ENCODE assay signal across 27 mouse cellular contexts in genomic region chr3:155942896-155943295, GRCm38 (mm10).
"Had no signal": no experiment of that assay in that cellular context is flagged by ENCODE, and none has a peak within 500 bp of the region (broad histone marks: within the 10 kb centered on the region; RNA-seq: fewer than 3 reads in every experiment).

No protein-coding gene starts in this region.

- DNase-seq: cerebellum, adult 2 months; cerebellum, adult 8-10 months; cerebellum, adult 9-10 months; cerebellum, adult 9-11 months; cerebellum, postnatal 14 days; cerebellum, postnatal 25 days; cerebellum, postnatal 36 days; embryo, embryonic 11 days; forebrain, postnatal 0 days; gastrocnemius, adult 2 months; gastrocnemius, postnatal 10 days; gastrocnemius, postnatal 14 days; gastrocnemius, postnatal 25 days; gastrocnemius, postnatal 36 days; heart, adult 11 months; heart, adult 18-20 months; heart, adult 2 months had no signal

- H3K9ac ChIP-seq: embryonic facial prominence, embryonic 12.5 days; embryonic facial prominence, embryonic 13.5 days; embryonic facial prominence, embryonic 15.5 days; forebrain, embryonic 12.5 days; forebrain, embryonic 13.5 days; forebrain, embryonic 15.5 days; forebrain, postnatal 0 days had no signal

- H3K4me3 ChIP-seq: embryonic facial prominence, embryonic 12.5 days; embryonic facial prominence, embryonic 13.5 days; embryonic facial prominence, embryonic 15.5 days; erythroblast, embryonic 14.5 days; forebrain, embryonic 10.5 days; forebrain, embryonic 12.5 days; forebrain, embryonic 13.5 days; forebrain, embryonic 15.5 days; gastrocnemius, adult 2 months; heart, adult 2 months had no signal

- H3K36me3 ChIP-seq: embryonic facial prominence, embryonic 12.5 days; embryonic facial prominence, embryonic 13.5 days; embryonic facial prominence, embryonic 15.5 days; forebrain, embryonic 10.5 days; forebrain, embryonic 12.5 days; forebrain, embryonic 15.5 days had no signal

- H3K27ac ChIP-seq: embryonic facial prominence, embryonic 12.5 days; embryonic facial prominence, embryonic 13.5 days; embryonic facial prominence, embryonic 15.5 days; forebrain, embryonic 10.5 days; forebrain, embryonic 12.5 days; forebrain, embryonic 13.5 days; forebrain, embryonic 15.5 days; gastrocnemius, adult 2 months; heart, adult 2 months had no signal

- H3K4me2 ChIP-seq: embryonic facial prominence, embryonic 12.5 days; embryonic facial prominence, embryonic 13.5 days; embryonic facial prominence, embryonic 15.5 days; forebrain, embryonic 12.5 days; forebrain, embryonic 13.5 days; forebrain, embryonic 15.5 days had no signal

- H3K27me3 ChIP-seq: embryonic facial prominence, embryonic 12.5 days; embryonic facial prominence, embryonic 13.5 days; embryonic facial prominence, embryonic 15.5 days; forebrain, embryonic 12.5 days; forebrain, embryonic 13.5 days; forebrain, embryonic 15.5 days had no signal

- H3K9me3 ChIP-seq: embryonic facial prominence, embryonic 12.5 days; embryonic facial prominence, embryonic 13.5 days; embryonic facial prominence, embryonic 15.5 days; forebrain, embryonic 10.5 days; forebrain, embryonic 12.5 days; forebrain, embryonic 13.5 days; forebrain, embryonic 15.5 days had no signal

- H3K4me1 ChIP-seq: embryonic facial prominence, embryonic 12.5 days; embryonic facial prominence, embryonic 13.5 days; embryonic facial prominence, embryonic 15.5 days; forebrain, embryonic 10.5 days; forebrain, embryonic 12.5 days; forebrain, embryonic 15.5 days had no signal

- ATAC-seq: forebrain, embryonic 13.5 days; forebrain, embryonic 14.5 days; forebrain, embryonic 15.5 days; forebrain, embryonic 16.5 days; forebrain, postnatal 0 days had no signal
